Mouse (Mus musculus) heart, adult 18-20 months (tissue): ENCODE data around the gene Lman2. TPM values are rescaled to one million over a fixed set of nuclear protein-coding genes. Genes with fewer than 3 reads are reported as not detected.

Experiments used
- DNase-seq, 2 experiments: peaks; one replicate each; pipeline ENCODE4 v3.0.0; 2021 to 2022; ENCODE audit warnings: mixed read lengths in 1 of 2
- total RNA-seq, 2 experiments: library from RNA; stranded (reverse); gene quantifications; 2 replicates each; pipeline ENCODE4 v1.2.3; 2021

Lman2 gene
- total RNA-seq, 2 experiments from 2014 or later, result 46.7 to 51.6 TPM

DNA sequence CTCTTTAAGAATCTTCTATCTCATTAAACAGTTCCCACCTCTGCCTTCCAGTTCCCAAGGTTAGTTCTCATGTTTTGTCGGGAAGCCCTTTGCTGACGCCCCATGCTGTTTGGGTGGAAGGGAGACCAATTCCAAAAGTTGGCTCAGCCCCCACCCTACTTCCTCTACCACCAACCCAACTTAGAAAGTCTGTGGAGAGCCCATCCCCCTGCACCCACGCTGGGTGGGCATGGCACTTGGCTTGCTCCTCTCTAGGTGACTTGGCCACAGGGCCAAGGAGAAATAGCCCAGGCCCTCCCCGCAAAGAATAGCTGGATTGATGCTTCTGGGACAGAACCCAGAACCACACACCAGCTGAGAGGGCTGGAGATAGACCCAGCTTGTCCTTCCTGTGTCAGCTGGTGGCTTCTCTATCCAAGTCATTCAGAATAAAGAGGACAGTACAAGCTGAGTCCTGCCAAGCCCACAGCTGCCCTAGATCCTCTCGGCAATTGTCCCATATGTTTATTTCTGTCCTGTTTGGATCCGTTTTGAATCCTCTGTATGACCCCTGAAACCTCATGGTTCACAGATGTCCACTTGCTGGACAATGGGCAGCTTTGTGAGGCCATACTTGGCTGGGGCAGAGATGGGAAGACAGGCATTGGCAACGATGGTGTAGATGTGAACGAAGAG lies 8.6 kb upstream of the Lman2 start:
- peak; percentile 14 to 58 for DNase-seq

DNA sequence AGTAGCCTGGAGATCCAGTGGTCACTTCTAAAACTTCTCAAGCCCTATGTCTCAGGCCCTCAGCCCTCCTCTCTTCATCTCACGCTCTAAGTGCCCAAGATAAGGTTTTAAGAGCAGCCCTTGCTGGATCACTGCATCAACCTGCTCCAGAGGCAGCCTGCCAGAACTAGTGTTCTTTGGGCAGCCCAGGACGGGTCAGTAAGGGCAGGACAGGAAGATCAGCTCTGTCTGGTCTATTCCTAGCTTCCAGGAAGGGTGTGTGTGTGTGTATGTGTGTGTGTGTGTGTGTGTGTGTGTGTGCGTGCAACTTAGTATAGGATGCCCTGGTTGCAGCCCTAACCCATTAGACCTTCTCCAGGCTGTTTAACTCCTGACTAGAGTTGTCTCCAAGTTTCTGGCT lies 7.7 kb upstream of the Lman2 start:
- DNase-seq, result peak; percentile 36 to 68

DNA sequence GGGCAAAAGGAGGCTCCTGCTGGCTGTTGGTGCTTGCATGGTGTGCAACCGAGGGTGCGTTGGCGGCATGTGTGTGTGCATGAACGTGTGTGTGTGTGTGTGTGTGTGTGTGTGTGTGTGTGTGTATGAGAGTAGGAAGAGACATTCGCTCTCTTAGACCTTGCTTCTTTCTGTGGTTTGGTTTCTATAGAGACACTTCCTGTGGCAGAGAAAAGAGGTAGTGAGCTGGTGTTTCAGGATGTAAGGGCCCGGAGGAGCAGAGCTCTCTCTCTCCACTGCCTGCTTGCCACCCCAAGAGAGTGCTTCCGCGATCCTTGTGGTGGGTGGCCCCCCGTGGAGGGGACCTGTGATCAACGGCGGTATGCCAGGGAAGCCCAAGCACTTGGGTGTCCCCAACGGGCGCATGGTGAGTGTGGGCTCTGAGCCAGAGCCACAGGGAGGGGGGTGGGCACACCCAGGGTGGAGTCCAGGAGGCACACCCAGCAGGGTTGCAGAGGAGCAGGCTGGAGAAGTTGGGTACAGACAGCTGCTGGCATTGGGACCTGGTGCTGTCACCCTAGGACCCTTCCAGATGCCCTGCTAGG lies 7.0 kb upstream of the Lman2 start, which contains the start of gene Rgs14:
Rgs14 (plus strand) TSS at position 202 of the 584 bp plus-strand sequence.
- peak; percentile 35 to 60 for DNase-seq

DNA sequence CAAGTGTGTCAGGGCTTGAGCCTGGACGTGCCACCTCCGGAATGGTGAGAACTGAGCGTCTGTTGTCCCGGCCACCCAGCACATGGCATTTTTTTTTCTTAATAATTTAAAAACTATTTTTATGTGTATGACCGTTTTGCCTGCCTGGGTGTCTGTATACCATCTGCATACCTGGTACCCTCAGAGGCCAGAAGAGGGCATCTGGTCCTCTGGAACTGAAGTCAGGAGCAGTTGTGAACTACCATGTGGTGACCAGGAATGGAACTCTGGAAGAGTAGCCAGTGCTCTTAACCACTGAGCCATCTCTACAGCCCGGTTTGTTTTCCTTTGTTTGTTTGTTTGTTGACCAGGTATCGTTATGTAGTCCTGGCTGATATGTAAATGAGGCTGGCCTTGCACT lies 5.8 kb upstream of the Lman2 start:
- DNase-seq, result no peak

DNA sequence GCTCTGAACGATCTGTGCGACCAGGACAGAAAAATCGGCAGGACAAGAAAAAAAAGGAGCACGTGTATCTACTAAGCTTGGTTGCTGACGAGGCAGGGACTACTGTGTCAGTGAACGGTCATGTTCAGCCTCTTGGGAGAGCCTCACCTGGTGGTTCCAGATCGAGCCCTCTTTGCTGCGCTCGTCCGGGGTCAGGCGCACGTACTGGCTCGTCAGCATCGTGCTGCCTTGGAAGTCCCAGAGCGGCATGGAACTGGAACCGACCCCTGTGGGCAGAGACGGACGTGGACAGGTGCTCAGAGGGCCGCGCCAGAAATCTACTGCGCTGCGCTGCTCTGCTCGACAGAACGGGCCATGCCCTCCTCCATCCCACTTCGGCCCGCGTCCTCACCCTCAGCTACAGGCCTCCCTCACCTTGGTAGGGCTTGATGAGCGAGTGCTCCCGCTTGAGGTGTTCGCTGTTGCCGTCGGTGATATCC lies 570 bp downstream of the Lman2 start:
- no peak for DNase-seq

DNA sequence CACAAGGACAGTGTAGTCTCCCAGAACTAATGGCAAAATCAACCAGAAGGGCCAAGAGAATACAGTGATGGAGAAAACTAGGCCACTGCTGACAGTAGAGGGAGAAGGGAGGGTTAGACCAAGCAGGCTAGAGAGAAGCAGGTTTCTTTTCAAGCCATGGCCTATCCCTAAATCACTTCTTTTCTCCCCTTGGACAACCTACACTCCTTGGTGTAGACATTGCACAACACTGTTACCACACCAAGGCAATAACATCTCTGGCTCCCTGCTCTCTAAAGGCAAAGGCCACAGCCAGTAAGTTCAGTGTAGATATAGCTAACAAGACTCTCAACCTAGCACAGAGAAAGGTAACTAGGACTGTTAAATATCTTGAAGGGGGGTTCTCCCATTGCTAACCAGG lies 1.4 kb downstream of the Lman2 start:
- DNase-seq, result no peak

DNA sequence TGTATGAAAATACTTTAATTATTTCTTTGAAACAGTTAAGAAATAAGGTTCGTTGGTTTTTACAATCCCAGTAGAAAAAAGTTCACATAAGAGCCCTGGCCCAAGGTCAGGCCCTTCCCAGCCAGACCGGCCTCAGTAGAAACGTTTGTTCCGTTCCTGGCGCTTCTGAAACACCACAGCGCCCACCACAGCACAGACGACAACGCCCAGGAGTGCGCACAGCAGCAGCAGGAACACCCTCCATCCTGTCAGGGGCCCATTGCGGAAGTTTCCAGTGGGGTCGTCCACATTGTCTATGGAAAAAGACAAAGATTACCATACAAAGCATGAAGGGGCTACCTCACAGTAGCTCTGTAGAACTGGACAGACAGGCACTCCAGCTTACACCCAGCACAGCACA lies 15.8 kb downstream of the Lman2 start:
- DNase-seq, result no peak

DNA sequence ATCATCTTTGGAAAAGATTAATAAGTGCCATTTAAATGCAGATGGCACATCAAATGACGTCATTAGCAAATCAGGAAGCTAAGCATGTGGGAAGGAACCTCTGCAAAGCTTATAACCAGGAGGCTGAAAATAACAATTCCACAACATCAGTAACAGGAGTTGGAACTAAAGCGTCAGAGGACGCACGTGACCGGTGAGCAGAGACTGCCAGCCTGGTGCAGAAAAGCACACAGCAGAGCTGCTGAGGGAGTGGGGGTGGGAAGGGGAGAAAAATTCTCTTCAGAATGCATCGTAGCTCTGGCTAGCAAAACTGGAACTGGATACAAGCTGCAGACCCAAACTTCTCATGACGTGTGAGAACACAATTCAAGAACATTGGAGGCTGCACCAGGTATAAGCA lies 18.3 kb downstream of the Lman2 start:
- DNase-seq, result no peak

DNA sequence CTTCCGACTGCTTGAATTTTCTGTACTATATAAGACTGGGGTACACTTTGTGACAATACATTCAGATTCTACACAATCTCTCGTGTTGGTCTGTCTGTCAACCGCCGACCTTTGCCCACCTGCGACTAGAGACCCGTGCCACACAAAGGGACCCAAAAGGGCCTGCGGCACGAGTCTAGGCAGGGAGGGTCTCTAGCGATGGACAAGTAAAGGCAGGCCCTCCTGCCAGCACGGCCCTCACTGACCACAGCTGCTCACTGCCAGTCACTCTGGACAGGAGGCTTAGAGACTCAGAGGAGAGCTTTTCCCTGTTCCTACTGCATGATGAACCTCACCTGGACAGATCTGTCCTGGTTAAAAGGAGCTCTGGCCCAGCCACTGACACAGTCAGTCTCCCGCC lies 20.1 kb downstream of the Lman2 start:
- DNase-seq, result no peak

DNA sequence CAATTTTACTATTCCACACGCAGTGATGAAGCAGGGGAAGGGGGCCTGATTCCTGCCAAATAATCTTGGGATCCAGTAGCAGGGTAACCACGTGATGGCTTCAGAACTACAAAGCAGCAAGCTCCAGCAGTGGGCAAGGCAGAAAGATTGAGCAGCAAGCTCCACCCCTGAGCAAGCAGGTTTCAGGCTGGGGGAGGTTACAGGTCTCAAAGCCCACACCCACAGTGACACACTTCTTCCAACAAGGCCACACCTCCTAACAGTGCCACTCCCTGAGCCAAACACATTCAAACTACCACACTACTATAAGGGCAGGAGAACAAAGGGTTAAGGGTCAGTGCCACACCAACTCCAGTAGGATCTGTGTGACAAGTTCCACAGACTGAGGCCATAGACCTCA lies 23.3 kb downstream of the Lman2 start:
- DNase-seq, result no peak

DNA sequence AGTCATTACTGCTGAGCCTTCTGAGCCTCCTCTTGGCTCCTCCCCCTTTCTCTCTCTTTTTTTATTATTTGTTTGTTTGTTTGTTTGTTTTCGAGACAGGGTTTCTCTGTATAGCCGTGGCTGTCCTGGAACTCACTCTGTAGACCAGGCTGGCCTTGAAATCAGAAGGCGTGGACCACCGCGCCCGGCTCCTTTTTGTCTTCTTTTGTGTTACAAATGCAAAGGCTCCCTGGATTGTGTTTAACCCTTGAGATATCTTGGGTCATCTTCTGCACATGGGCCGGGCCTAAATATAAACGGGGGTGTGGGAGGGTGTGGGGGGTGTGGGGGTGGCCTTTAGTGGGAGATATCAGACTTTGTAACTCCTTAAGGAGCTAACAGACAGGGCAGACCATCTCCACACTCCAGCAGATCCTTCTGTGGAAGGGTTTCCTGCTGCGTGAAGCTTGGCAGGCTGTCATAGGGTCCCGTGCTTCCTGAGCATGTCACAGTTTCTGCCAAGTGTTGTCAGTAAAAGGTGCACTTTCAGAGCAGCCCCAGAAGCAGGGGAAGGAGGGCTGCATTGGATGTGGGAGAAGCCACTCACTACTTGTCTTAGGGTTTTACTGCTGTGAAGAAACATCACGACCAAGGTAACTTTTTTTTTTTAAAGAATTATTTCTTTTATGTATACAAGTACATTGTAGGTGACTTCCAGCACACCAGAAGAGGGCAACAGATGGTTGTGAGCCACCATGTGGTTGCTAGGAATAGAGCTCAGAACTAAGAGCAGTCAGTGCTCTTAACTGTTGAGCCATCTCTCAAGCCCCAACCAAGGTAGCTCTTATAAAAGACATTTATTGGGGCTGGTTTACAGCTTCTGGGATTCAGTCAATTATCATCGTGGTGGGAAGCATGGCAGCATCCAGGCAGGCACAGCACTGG lies 24.2 kb downstream of the Lman2 start:
- DNase-seq, result no peak

DNA sequence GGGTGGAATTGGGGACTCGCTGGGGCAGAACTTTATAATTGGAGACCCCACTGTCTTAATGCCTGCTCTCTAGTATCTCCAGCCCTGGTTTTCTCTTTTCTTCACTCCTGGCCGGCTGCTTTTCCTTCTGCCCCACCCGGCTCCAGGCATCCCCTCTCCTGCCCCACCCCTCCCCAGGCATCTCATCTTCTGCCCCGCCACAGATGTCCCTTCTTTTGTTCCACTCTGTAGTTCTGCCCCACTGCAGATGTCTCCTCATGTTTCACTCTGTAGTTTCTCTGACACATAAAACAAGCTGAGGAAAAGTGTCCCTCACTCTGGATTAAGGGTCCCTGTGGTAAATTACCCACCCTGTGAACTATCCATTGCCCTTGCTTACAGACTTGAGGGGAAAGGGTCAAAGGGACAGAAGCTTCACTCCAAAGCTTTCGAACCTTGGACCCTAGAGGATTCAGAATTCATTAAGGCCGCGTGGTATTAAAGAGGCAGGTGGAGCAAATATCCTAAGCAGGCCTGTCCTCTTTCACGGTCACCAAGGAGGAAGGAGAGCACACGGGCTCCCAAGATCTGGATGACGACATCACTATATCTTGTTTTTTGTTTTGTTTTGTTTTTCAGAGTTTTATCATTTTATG lies 25.1 kb downstream of the Lman2 start:
- no peak for DNase-seq

DNA sequence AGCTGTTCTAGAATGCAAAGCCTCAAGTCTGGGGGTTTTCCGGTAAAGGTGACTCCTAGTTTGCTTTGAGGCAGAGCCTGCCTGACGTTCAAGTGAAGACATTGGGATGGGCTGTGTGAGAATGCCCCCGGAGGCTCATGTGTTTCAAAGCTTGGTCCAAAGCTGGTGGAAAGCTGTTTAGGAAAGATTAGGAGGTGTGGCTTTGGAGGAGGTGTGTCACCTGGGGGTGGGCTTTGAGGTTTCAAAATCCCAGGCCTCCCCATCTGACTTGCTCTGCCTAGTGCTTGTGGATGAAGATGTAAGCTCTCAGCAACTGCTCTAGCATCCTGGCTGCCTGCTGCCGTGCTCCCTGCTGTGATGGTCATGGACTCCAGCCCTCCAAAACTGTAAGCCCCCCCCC lies 26.9 kb downstream of the Lman2 start:
- DNase-seq, result no peak

DNA sequence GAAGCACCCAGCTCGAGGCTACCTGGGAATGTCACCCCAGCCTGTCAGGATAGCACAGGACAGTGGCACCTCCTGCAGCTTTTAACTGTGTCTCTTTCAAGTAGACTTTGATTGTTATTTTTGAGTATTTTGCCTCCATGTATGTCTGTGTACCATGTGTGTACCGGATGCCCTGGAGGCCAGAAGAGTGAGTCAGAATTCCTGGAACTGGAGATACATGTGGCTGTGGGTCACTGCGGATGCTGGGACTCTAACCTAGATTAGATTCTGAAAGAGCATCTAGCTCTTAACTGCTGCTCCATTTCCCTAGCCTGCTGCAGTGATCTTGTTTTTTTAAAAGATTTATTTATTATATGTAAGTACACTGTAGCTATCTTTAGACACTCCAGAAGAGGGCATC lies 30.3 kb downstream of the Lman2 start:
- no peak for DNase-seq

DNA sequence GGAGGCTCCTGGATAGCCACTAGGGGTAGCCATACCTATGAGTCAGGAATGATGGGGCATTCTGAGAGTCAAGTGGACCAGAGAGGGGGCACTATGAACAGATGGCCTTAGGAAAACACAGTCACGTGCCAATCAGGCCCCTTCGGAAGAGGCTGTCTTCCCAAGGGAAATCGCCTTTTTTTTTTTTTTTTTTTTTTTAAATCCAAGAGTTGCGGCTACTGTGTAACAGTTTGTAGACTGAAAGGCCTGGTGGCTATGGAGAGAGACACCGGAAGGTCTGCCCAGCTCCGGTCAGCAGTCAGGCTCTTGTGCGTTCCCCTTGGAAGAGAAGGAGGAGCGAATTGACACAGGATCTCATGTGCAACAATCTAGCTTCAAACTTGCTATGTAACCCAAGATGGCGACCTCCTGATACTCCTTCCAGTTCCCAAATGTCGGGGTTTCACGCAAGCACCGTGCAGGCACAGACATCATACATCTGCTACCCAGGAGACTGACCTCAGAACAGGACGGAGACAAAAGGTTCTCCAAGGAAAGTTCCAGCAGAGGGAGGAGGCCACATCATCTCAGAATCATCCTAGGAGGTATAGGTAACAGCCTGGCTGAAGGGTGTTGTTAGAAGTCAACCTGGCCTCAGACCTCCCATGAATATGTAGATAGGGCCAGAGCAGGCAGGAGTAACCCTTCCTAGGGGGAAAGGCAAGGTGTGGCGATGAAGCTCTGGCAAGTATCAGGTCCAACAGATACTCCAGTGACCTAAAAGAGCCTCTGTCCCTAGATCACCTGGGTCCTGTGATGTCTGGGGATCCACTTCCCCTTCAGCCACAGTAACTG lies 31.8 kb downstream of the Lman2 start:
- DNase-seq, result no peak

DNA sequence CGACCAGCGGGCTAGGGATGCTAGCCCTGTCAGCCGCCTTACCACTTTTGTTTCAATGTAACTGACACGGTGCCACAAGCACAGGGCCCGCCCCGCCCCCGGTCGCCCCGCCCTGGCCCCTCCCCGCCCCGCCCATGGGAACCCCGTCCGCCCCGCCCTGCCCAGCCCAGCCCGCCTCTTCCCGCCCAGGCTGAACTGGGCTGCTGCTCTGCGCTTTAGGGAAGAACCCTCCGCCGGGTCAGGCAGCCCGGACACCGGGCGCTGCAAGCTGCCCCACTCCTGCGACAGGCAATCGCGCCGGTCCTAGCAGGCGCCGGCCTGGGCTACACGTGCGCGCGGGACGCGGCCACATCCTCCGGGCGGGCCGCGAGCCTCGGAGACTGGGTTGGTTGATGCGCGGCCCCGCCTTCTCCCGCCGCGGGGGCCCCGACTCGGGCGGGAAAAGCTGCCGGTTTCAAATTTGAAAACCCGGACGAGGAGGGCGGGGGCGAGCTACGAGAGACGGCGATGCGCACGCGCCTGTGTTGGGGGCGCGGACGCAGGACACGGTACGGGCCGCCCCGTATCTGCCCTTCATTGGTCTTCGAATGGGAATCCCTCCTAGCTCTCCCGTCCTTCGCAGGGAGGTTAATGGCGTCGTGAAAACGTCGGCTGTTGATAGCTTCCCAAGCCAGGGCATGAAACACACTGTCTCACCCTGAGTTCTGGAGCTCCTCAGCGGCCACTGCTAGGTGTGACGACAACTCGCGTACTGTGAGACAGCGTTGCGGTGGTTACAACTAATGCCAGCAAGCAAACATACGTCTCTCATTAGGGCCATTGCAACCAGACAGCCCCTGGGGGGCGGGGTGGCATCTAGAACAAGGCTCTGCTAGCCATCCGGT lies 32.7 kb downstream of the Lman2 start, which contains the start of gene Mxd3:
Mxd3 (minus strand) TSS at position 141 of the 884 bp plus-strand sequence.
- peak; percentile 85 to 87 for DNase-seq

DNA sequence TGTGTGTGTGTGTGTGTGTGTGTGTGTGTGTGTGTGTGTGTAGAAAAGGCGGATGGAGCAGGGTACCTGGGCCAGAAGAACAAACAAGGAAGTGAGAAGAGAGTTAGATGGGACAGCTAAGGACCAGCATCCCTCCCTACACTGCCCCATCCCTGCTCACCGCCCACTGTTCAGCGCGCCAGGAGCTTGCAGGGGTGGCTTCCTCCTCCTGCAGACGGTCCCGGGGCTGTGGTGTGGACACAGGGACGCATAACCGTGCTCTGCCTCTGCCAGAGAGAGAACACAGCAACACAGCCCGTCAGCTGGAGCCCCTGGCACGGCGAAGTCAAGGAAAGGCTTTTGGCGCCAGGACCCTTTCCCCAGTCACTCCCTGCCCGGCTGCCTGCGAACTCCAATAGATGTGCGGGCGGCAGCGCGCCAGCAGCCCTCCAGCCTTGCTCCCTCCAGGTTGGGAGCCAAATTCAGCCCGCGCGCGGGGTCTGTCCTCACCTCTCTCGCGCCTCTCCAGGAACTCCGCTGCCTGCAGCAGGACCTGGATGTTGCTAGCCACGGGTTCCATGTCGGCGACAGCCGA lies 33.4 kb downstream of the Lman2 start:
- DNase-seq, result no peak

DNA sequence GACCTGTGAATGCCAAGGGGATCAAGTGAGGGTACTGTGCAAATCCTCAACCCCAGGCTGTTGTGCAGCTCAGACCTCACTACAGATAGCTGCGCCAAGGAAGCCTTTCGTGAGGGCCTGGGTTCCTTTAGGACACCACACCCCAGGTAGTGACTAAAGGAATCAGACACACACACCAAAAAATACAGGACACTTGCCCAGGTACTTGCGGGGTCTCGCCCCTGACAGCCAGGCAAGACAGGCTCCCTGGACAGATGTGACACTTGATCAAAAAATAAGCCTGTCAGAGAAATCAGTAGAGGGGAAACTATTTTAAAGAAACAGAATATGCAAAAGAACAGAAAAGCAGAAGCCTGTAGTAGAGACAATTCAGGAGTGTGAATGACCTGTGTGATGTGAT lies 33.9 kb downstream of the Lman2 start:
- no peak for DNase-seq

DNA sequence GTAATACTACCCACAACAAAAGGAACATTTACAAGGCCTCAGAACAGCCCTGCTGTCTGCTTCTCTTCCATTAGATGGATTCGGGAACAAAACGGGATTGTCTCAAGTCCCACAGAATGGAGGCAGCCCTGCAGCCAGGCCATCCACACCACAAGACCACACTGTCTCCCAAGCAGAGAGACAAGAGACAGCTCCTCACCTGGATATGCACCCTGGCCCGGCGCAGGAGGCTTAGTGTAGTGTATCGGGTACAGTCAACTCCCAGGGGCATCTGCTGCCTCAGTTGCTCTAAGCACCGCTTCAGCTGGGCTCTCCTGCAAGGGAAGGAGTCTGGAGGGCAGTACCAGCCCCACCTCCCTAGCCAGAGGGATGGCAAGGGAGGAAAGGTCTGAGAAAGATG lies 34.4 kb downstream of the Lman2 start:
- no peak for DNase-seq

DNA sequence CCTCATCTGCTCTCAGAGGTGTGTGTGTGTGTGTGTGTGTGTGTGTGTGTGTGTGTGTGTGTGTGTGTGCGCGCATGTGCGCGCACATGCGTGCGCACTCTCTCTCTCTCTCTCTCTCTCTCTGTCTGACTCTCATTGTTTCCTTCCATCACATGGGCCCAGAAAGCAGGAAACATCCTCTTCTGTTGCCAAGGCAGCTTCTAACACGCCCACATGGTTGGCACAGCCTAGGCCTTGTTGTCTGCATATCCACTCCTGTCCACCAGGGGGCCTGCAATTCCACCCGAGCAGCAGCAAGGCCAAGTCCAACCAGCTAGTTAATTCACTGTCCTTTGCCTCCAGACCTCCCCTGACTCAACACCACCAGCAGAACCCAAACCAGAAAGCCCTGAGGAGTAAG lies 35.0 kb downstream of the Lman2 start:
- peak; percentile 85 to 86 for DNase-seq
